Mouse (Mus musculus) left cerebral cortex, adult 11 months (tissue): ENCODE results near the gene Pigu.

Experiments
- DNase-seq: peaks from one replicate; pipeline ENCODE4 v3.0.0; 2022; ENCODE audit warnings: low spot score

Pigu gene

DNA sequence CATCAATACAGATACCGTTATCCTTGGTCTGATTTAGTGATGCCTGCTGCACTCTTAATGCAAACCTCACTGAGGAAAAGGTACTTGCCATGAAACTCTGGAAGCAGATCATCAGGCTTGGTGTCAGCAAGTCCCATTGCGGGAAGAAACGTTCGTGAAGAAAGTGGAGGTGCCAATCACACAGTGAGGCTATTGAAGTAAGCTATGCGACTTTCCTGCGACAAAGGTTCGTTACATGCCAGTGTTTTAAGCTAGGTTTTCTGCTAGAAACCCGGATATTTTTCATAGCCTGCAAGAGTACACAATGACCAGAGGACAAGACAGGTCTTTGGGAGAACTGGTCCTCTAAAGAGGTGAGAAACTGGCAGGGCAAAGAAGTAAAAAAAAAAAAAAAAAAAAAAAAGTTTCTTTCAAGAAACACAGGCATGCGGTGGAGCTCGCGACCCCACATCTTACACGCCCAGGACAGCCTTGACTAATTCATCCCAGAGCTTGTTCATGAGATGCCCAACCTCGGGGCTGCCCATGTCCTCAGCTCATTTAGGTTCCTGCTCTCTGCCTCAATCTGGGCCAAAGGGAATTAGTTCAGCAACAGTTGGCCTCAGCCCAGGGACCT lies 121.4 kb downstream of the Pigu start:
- no peak for DNase-seq
